Mouse (Mus musculus) thymus, adult 2 months (tissue): ENCODE data around the gene Wasf3.

Experiments
- CTCF ChIP-seq: fragments of 200-500 bp; IDR thresholded peaks from 2 replicates; pipeline ENCODE4 v1.5.1; 2012; ENCODE audit warnings: mild to moderate bottlenecking, control low read depth, low read length, moderate library complexity, borderline replicate concordance; ENCODE audit not compliant: control insufficient read depth, poor library complexity, insufficient read depth; ENCODE audit errors: extremely low read depth
- POLR2A ChIP-seq: fragments of 200-500 bp; IDR thresholded peaks from 2 replicates; pipeline ENCODE4 v1.6.1; 2012; ENCODE audit warnings: mild to moderate bottlenecking, low read length, control low read depth, moderate library complexity; ENCODE audit not compliant: control insufficient read depth, poor library complexity, insufficient read depth; ENCODE audit errors: extremely low read depth

- TF ChIP-seq CTCF (no peak), POLR2A (no peak)
These were observed 50.5 kb downstream of the Wasf3 start for GRCm38 (mm10) chr5:146435316-146435715.
